Mouse (Mus musculus): ENCODE results near the gene Lrrc2. TPM values are rescaled to one million over a fixed set of nuclear protein-coding genes. Genes with fewer than 3 reads are reported as not detected.

The Lrrc2 gene
- total RNA-seq (2021) = 100 to 1,000 TPM; 239 to 298 TPM
- long read RNA-seq, experiment 1, partial matches to known transcripts = 19 of 146 reads
- long read RNA-seq, experiment 1, other reads (novel, unspliced or antisense) = 127 of 146 reads
- long read RNA-seq, experiment 2, partial matches to known transcripts = 3 of 82 reads
- long read RNA-seq, experiment 2, other reads (novel, unspliced or antisense) = 79 of 82 reads

- DNase-seq = no peak
Measured at GRCm38 (mm10) chr9:110951397-110951796, at the start of gene Lrrc2. TSS of gene Lrrc2 (plus strand) at chr9:110951545.

- no peak for DNase-seq
Measured at GRCm38 (mm10) chr9:110902271-110902670, 49.1 kb upstream of the Lrrc2 start.

GRCm38 (mm10) chr9:110907201-110907837 is 44.0 kb upstream of the Lrrc2 start:
- DNase-seq = no peak

- no peak for DNase-seq
Measured at GRCm38 (mm10) chr9:110907838-110908630, 43.3 kb upstream of the Lrrc2 start.

- DNase-seq = no peak
Measured at GRCm38 (mm10) chr9:110908631-110909016, 42.7 kb upstream of the Lrrc2 start.

GRCm38 (mm10) chr9:110909371-110909967 is 41.9 kb upstream of the Lrrc2 start:
- DNase-seq = no peak

GRCm38 (mm10) chr9:110914631-110915236 is 36.6 kb upstream of the Lrrc2 start:
- no peak for DNase-seq

- no peak for DNase-seq
Measured at GRCm38 (mm10) chr9:110915466-110915865, 35.9 kb upstream of the Lrrc2 start.

- no peak for DNase-seq
Measured at GRCm38 (mm10) chr9:110916786-110917185, 34.6 kb upstream of the Lrrc2 start, which contains the start of gene Fam240a. TSS of gene Fam240a (minus strand) at chr9:110916861.

- DNase-seq = peak; percentile 20 to 44
Measured at GRCm38 (mm10) chr9:110920665-110921419, 30.5 kb upstream of the Lrrc2 start.

- DNase-seq = peak; percentile 68 to 91
Measured at GRCm38 (mm10) chr9:110922759-110923158, 28.6 kb upstream of the Lrrc2 start.

GRCm38 (mm10) chr9:110931573-110931972 is 19.8 kb upstream of the Lrrc2 start:
- DNase-seq = no peak

GRCm38 (mm10) chr9:110933850-110934437 is 17.4 kb upstream of the Lrrc2 start:
- DNase-seq = peak; percentile 33 to 64

- DNase-seq = peak; percentile 57 to 69
Measured at GRCm38 (mm10) chr9:110935941-110936340, 15.4 kb upstream of the Lrrc2 start.

- no peak for DNase-seq
Measured at GRCm38 (mm10) chr9:110937506-110938490, 13.5 kb upstream of the Lrrc2 start.

- no peak for DNase-seq
Measured at GRCm38 (mm10) chr9:110944265-110944664, 7.1 kb upstream of the Lrrc2 start.

- no peak for DNase-seq
Measured at GRCm38 (mm10) chr9:110945343-110945742, 6.0 kb upstream of the Lrrc2 start.

- no peak for DNase-seq
Measured at GRCm38 (mm10) chr9:110945926-110946325, 5.4 kb upstream of the Lrrc2 start, which contains the start of gene Tdgf1. TSS of gene Tdgf1 (minus strand) at chr9:110946158.

GRCm38 (mm10) chr9:110946548-110947044 is 4.7 kb upstream of the Lrrc2 start:
- no peak for DNase-seq

- no peak for DNase-seq
Measured at GRCm38 (mm10) chr9:110947261-110947661, 4.1 kb upstream of the Lrrc2 start.
